Mouse (Mus musculus): Measurements from ENCODE around the gene Mafg.

The Mafg gene

DNA sequence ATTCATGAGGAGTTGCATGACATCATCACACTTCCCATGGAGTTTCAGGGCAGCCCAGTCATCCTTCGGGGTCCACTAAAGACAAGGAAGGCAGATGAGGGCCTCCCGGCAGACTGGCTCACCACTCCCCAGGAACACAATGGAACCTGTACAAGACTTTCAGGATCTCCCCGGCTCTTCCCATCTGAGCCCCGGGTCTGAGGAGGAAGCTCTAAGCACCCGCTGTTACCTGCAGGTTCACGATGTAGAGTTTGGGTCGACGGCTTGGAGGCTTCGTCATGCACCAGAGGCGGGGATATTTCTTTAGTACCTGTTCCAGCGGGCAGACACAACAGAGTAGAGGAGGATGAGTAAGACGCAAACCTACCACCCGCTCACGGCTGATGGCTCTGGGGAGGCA, 13.2 kb downstream of the Mafg start:
- no peak for DNase-seq

GRCm38 (mm10) chr11:120618619-120619535, 14.5 kb downstream of the Mafg start:
- no peak for DNase-seq

- peak; percentile 94 for DNase-seq
Observed at GRCm38 (mm10) chr11:120617519-120618112, 15.8 kb downstream of the Mafg start, which contains the start of gene Pcyt2. Pcyt2 (minus strand) TSS chr11:120617936.

DNA sequence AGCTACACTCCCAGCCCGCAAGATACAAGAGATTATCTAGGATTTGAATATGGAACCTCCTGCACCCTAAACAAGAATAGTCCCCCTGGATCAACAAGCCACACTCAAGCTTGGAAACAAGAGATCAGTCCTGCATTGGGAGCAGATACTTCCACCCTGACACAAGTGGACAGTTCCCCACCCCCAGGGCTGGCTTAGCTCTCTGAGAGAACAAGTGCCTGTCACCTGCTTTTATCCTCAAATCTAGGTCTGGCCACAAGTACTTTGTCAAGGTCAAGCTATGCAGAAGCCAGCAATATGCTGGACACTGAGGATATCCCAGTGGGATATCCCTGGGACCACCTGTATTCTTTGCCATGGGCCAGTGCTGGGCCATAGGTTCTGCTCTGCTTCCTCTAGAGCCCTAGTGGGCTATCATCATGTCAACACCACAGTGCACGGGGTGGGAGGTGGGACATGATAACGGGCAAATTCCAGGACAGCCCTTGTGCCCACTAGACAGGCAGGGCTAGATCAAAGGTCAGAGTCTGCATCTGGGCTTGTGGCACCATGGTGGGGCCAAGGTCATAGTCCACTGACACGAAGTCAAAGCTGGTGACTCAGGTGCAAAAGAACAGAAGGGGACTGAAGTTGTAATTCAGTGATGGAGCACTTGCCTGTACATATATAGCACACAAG, 16.6 kb downstream of the Mafg start:
- no peak for DNase-seq

- no peak for DNase-seq
Observed at GRCm38 (mm10) chr11:120615606-120616203, 17.7 kb downstream of the Mafg start.

DNA sequence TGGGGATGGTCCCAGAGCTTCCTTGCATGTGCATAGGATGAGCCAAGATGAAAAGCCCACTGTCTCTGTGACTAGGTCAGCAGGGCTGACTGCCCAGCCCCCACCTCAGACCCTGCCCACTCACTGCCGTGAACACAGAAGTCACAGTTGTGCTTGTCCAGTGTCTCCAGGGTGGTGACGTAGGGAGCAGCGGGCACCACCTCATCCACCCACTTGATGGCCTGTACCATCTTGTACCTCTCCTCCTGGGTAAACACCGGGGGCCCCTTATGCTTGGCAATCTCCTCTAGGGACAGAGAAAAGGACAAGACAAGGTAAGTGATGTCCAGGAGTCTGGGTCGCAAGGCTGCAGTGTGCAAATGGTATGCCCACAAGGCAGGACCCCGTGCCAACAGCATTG, 18.2 kb downstream of the Mafg start:
- no peak for DNase-seq

DNA sequence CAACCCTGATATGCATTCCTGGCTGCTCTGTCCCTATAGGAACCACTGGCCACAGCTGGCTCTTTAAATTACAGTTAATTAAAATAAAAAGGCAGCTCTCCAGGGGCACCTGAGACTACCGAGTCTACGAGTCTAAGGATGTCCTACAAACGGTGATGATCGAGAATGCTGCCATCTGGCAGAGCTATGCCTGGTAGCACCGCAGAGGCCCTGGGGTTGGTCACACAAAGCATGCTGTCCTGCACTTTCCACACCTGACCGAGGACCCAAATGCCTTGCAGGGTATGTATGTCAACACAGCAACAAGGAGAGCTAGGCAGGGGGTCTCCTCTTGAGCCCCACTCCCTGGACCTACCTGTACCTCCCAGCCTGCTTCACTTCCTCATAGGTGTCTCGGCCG, 19.4 kb downstream of the Mafg start:
- no peak for DNase-seq

GRCm38 (mm10) chr11:120613481-120613972, 19.9 kb downstream of the Mafg start:
- DNase-seq, result no peak

GRCm38 (mm10) chr11:120612763-120613162, 20.6 kb downstream of the Mafg start:
- DNase-seq, result no peak

DNA sequence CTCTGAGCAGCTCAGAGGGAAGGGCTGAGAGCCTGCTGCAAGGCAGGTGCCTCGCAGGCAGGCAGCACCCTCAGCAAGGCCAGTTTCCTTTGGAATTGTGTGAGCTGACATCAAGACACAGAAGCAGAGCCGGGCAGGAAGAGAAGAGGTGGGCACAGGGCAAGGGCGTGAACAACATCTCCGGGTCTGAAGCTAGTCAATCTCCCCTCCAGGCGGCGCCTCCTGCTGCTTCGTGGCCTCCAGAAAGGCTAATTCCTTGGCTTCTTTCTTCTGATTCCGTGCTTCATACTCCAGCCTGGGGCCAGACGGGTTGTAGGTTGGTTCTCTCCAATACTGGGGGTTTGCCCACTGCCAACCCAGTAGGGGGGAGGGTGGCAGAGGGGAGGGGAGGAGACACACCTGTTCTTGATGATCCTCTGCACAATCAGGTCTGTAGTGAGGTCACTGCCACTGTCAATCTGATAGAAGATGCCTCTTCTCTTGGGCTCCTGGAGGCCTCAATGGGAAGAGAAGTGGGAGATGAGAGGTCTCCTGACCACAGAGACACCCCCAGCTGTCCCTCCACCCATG, 22.8 kb downstream of the Mafg start:
- no peak for DNase-seq

GRCm38 (mm10) chr11:120609250-120609649, 24.1 kb downstream of the Mafg start:
- DNase-seq, result no peak

DNA sequence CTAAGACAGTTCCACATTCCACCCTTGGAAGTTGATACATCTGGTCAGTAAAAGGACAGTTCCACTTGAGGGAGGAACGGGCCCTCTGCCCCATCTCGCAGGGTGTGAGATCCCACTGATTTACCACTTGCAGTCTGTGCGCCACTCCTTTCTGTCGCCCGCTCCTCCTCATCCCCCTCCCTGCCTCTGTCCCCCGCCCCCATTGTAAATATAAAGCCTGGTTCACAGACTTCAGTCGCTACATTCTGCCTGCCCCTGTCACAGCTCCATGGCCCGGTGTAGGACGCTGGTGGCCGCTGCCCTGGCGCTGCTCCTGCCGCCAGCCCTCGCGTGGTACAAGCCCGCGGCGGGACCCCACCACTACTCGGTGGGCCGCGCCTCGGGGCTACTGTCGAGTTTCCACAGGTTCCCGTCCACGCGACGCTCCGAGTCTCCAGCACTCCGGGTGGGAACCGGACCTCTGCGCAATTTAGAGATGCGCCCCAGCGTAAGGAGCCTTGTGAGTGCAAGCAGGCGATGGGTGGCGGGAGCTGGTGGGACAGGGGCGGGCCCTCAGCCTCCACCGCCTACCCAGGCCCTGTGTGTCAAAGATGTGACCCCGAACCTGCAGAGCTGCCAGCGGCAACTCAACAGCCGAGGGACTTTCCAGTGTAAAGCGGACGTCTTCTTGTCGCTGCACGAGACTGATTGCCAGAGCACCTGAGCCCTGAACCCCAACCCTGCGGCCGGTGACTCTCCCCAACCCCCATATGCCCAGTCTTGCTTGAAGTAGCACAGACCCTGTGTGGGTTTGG, 25.0 kb downstream of the Mafg start, which contains the start of gene Npb:
TSS of gene Npb (plus strand) at position 237 of the 794 bp plus-strand sequence.
- DNase-seq, result no peak

- no peak for DNase-seq
Observed at GRCm38 (mm10) chr11:120606764-120607163, 26.6 kb downstream of the Mafg start.

DNA sequence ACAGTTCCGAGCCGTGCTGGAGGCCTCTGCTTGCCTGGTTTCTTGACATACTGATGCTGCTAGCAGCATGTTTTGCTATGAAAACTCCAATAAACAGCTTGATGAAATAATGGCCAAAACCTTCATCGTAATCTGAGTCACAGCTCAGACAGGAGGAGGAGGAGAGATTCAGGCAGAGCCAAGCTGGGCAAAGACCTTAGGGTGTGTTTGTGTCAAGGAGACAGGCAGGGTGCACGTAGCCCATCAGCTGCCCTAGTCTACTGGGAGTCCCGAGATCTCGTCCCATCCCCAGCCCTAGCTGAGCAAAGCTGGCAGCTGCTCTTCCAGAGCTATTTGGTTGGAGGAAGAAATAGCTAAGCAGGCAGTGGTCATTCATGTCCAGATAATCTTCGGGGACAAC, 27.7 kb downstream of the Mafg start:
- no peak for DNase-seq

GRCm38 (mm10) chr11:120603545-120603944, 29.9 kb downstream of the Mafg start:
- DNase-seq, result no peak

DNA sequence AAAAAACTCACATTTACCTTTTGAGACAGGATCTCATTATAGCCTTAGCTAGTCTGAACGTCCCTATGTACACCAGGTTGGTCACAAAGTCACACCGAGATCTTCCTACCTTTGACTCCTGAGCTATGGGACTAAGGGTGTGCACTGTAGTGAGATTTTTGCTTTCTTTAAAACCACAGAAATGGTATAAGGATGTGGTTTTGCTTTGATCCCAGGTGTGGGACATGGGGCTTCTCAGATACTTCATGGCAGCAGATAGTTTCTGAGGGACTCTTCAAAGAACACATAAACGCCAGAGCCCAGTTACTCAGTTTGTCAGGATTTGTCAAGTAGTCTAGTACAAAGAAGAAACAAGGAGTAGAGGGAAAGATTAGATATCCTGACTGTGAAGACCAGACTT, 32.7 kb downstream of the Mafg start:
- no peak for DNase-seq

DNA sequence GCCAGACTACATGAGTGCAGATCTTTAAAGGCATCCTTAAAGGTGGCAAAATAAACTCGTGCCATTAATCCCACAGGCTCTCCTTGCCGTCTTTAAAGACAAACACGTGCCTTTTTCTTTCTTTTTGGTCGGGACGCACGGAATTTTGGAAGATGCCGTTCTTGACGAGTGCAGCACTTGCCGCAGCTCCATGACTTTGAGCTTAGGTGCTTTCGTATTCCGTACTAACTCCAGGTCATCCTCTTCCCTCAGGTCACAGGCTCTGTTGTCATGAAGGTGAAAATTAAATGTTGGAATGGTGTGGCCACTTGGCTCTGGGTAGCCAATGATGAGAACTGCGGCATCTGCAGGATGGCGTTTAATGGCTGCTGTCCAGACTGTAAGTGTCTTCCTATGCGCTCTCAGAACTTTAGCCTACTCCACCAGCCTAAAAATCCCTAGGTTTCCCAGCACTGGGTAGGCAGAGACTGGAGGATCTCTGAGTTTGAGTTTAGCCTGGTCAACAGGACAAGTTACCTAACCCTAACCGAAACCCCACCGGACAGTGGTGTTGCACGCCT, 34.3 kb downstream of the Mafg start:
- no peak for DNase-seq

GRCm38 (mm10) chr11:120598283-120598989, 35.0 kb downstream of the Mafg start, which contains the start of the genes Alyref and Anapc11:
Alyref (minus strand) TSS chr11:120598365.
Anapc11 (plus strand) TSS chr11:120598421.
- peak; percentile 96 for DNase-seq

GRCm38 (mm10) chr11:120597240-120598235, 35.9 kb downstream of the Mafg start:
- no peak for DNase-seq
